Mouse (Mus musculus) heart, adult 8-10 months (tissue): Measurements from ENCODE around the gene Col5a1. TPM values are rescaled to one million over a fixed set of nuclear protein-coding genes. Genes with fewer than 3 reads are reported as not detected.

Experiments used
- DNase-seq: peaks from one replicate; pipeline ENCODE4 v3.0.0; 2022; ENCODE audit warnings: low spot score
- total RNA-seq, 4 experiments: library from RNA; stranded (reverse); gene quantifications; 2 replicates each; pipeline ENCODE4 v1.2.4; 2022

Gene Col5a1
- total RNA-seq, 4 experiments from 2014 or later, result 10.8 to 17.6 (median 15.1) TPM

DNA sequence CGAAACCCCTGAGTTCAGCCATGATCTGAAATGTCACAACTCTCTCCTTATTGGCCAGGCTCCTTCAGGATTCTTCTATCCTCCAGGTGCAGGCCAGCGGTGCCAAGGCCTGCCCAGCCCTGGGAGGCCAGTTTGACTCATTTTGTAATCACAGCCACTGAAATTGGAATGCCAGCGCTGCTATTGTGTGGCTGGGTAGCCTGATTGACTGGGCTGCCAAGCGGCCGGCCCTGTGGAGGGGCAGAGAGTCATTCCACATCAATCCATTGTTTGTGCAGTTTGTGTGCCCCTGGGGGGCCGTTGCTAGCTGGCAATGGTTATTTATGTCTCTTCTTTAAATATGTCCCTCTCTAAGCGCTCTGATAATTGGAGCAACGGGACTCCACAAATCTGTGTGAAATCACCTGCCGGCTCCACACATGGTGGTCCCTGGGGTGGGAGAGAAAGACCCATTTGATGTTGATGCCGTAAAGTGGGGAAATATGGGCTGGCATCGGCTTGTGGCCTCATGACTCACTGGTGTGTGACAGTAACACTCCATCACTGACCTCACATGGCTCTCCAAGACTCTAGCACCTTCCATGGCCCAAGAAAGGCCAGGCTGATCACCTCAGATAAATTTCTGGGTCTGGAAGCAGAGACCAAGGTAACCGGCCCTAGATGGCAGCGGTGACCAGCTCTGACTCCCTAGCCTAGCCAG lies 147.9 kb downstream of the Col5a1 start:
- no peak for DNase-seq

DNA sequence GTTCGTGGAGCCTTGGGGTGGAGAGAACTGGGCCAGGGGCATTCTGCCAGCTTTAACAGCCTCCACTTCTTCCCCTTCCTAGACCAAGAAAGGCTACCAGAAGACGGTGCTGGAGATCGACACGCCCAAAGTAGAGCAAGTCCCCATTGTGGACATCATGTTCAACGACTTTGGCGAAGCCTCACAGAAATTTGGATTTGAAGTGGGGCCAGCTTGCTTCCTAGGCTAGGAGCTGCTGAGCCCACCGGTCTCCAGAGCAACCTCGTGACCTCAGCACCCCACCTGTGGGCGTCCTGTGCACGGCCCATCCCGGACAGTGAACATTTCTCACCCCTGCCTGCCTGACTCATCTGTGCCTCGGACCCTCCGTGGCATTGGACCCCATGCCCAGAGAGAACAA lies 150.6 kb downstream of the Col5a1 start:
- no peak for DNase-seq

DNA sequence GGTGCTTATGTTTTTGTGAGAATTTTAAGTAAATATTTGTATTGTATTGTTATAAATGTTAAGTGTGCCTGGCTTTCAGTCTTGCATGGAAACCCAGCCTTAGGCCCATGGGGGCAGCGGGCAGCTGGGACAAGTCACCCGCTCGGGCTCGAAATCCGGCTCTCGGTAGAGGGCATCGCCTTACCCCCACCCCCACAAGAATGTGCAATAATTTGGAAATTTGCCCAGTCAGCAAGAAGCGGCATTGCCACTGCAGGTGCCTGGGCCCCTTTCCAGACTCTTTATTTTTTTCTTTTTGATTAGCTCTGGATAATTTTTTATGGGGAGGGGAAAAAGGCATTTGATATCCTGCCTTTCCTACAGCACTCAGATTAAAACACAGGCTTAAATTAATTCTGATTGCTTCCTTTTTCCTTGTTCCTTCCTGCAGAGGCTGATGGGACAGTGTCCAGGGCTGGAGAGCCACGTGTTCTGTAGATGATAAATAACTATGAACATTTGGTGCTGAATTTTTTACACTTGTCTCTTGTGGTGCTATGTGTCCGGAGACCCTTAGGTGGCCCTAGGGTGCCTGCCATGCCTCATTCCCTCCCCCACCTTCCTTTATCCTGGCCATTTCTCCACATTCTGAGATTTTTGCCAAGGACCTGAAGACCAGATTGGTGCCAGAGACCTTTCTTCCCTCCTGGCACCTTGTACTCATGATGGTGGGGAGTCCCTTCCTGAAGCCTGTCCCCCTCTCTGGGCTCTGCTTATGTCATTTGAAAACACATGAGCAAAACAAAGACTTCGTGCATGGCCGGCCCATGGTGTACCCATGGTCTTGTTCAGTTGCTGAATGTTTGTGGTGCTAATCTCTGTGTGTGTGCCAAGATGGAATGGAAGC lies 151.5 kb downstream of the Col5a1 start:
- DNase-seq, result no peak

DNA sequence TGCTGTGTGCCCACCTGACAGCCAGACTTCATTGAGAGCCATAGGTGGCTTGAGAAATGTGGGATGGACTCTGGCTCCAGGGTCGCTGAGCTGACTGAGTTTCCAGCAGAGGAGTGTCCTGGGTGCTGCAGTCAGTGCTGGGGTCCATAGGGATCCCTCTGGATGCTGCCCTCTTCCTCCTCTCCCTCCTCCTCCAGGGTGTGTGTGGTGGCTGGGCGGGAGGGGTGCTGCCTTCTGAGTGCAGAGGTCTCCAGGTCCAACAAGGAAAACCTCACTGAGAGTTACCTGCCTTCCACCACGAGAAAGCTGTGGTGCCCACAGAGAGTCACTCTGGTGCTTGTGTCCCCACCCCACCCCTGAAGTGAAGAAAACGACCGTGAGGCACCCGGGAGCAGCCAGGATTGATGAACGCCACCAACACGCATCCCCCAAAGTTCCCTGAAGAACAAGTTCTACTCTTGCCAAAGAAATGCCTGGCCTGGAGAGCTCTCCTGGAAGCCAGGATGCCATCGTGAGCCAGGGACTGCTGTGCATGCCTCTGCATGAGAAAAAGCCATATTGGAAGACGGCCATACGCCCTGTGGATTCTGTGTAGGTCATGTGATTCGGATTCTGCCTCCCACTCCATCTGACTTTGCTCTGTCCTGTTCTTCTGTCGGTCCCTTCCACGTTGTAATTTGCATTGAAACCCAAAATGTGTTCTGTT lies 152.3 kb downstream of the Col5a1 start:
- DNase-seq, result peak; percentile 40

DNA sequence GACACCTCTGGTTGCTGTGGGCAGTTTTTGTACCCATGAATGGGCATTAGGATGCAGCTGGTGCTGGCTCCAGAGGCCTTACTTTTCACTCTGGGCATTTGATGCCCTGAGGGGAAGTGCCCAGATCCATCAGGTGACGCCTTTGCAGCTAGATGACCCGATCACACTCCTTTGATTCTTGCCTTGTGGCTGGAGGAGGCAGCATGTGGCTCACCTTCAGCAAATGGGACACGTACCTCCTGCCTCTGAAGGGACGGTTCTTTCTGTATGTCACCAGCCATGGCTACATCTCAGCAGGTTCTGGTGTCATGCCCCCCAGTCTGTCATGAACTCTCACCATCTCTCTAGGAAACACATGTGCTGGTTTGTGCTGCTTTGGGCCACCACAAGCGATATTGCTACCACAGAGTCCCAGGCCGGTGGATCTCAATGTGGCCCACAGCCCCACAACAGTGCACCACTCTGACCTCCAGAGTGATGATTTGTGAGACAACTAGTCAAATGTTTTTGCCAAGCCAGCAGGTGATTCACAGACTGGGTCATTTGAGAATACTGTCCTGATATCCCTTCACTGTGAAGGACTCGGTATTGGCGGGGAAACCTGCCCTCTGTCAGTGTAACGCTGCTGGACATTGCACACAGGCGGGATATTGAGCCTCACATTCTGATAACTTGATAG lies 153.6 kb downstream of the Col5a1 start:
- no peak for DNase-seq

DNA sequence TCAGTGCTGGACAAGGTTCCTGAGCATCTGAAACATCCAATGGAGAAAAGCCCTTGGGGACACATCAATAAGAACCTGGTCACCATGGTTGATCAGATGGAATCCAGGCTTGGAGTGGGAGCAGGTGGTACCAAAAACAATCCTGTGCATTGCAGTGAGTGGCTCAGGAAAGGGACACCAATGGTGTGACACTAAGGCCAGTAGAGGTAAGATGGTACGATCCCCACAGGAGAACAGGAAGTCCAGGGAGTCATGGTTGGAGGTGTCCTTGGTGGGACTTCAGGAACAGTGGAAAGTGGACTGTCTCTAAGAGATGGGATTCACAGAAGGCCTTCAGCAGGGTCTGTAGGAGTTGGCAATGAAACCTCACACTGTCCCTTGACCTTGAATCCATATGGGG lies 154.2 kb downstream of the Col5a1 start:
- DNase-seq, result no peak

DNA sequence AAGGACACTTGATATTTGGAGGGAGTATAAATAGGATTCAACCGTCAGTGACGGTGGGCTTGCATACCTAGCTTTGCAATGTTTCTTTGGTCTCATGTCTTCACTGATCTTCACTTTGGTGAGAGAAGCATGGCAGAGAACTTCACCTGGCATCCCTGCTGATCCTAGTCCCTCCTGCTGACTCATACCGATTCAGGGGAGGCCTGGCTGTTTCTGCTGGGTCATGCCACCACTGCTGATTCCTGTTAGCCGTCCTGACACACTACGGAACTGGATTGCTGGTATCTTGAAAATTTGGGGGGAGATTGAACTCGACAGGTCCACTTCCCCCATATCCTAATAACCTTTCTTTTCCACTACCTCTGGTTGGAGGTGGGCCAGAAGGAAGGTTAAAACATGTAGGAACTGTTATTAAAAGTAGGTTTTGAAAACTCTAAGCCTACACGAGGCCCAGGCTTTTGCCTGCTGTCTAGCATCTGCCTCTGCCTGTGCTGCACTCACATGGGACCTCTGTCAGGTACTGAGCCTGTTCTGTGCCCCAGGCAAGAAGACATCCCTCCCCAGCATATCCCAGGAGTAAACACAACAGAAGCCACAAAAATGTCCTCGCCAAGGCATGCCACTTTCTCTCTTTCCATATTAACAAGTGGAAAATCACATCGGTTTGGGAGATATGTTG lies 158.8 kb downstream of the Col5a1 start:
- no peak for DNase-seq

DNA sequence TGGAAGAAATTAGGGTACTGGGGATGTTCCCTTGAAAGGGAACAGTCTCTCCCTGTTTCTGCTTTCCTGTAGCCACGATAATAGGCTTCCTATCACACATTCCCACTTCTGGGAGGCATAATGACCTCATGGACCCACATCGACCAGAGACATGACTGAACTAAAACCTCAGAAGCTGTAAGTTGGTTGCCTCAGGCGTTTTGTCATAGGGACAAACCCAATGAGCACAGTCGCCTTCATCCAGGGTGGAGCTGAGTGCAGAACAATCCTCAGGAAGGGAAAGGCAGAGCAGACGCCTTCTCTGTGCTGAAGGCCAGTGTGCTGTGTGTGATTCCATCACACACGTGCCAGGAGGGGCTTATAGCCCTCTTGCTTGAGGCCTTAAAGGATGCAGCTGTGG lies 160.1 kb downstream of the Col5a1 start:
- no peak for DNase-seq

DNA sequence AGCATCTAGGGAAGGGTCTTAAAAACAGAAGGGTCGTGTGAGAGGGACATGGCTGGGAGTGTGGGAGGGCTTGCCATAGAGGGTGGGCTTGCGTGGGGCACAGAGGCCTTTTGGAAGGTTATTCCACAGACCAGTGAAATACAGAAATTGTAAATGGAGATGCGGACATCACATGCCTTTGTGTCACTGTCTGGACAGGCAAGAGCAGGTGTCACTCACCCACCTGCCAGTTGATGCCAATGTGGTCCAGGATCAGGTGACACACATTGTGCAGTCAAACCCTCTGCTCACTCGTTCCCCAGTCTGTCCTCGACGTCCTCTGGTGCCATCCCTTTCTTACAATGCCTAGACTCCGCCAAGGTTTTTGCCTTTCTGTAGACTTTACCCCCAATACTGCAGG lies 160.9 kb downstream of the Col5a1 start:
- no peak for DNase-seq

DNA sequence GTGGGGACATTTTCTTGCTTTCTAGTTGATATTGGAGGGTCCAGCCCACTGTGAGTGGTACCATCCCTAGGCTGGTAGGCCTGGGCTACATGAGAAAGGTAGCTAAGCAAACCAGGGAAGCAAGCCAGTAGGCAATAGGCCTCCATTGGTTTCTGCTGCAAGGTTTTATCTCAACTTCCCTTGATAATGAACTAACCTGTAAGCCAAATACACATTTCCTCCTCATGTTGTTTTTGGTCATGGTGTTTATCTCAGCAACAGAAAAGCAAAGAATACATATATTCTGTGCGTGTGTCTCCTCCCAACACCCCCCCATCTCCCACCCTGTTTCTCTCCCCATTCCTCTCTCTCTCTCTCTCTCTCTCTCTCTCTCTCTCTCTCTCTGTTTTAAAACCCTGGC lies 173.7 kb downstream of the Col5a1 start:
- DNase-seq, result no peak

DNA sequence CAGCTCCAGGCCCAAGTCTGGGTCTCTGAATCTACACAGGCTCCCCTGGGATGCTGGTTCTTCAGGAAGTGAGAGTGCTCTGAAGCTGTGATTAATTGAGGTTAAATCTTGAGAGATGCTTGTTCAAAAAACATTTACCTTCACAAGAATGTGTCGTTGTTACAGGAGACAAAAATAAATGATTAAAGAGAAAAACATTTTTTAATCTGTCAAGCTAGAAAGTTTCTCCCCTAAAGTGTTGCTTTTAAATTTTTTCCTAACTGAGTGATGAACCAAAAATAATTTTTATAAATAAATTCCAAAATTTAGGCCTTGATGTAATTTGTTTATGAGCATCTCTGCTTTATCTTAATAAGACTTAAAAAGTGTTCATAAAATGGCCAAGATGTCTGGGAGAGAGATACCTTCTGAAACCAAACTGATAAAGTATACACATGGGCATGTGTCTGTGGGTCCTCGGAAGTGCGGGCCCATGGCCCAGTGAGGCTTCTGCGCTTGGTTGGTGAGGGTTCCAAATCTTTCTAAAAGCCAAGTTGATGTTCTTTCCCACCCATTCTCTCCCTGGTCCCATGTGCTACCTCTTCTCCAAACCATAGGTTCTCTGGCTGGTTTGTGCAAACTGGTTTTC lies 177.6 kb downstream of the Col5a1 start:
- DNase-seq, result no peak

DNA sequence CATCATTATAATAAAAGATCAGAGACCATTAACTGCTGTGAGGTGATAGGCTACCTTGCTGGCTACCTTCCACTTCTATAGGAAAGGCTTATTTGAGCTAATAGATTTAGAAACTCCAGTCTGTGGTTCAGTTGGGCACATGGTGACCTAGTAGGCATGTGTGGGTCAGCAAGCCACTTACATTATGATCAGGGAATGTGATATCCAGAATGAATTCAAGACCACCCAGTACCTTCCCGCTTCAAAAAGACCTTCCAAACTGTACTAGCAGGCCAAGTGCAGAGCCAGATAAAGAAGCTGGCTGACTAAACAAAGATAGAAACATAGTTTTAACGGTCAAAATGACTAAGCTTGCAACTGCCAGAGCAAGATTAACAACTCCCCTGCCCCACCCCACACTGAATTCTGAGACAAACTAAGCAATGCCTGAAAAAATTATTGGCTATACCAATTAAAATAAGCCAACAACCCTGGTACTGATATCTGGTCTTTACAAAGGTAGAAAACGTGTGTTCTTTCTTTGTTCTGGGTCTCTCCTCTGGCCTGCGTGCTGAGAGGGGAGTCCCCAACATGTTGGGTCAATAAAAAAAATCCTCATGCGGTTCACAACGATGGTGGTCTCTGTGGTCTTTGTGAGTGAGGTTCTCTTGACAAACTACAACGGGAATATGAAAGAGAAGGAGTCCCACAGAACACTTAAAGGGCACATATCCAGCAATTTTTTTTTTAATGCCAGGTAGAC lies 178.3 kb downstream of the Col5a1 start:
- no peak for DNase-seq

DNA sequence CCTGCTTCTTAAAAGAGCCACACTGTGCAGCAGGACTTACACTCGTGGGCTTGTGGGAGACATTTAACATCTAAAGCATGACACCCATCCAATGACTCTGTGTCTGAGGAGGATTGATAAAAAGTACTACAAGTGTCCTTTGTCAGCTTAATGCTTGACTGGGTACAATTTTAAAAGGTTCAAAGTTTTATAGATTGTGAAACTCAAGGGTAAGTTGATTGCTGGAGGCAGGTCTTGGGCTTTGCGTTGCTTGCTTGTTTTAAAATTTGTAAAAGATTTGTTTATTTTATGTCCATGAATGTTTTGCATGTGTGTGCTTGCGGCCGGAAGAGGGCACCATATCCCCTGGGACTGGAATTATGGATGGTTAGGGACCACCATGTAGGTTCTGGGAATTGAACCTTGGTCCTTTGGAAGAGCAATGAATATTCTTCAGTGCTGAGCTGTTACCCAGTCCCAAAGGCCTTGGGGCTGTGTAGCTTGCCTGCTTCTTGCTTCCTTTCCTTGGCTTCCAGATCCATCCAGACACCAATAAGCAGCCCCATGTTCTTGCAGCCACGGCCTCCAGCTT lies 178.9 kb downstream of the Col5a1 start:
- DNase-seq, result no peak

DNA sequence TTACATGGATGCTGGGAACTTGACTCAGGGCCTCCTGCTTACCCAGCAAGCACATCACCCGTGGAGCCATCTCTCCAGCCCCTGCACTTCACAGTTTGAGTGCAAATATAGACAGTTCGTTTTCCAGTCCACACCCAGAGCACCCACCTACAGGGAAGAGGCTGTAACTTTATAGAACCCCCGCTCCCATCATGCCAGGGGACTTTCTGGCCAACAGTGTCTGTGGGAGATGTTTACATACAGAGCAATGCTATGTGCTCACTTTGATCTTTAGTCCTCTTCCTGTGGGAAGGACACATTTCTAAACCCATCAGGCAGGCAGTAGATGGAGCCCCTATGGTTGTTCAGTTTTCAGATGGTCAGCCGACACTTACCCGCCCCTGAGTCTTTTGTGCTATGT lies 180.5 kb downstream of the Col5a1 start:
- no peak for DNase-seq

DNA sequence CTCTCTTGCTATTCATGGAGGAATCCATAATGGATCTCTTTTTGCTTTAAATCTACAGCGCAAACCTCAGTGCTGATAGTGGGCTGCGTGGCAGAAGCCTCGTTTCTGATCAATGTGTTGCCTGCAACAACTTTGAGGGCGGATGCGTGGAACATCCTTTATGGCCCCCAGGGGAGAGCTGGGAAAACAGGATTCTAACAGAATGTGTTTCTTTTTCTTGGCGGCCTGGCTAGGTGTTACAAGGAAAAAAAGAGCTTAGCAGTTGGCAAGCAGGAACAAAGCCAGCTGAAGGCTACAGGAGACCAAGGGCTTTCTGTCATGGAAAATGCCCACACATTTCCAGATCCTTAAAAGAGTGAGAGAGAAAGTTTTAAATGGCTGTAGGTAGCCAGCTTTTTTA lies 180.9 kb downstream of the Col5a1 start:
- no peak for DNase-seq

DNA sequence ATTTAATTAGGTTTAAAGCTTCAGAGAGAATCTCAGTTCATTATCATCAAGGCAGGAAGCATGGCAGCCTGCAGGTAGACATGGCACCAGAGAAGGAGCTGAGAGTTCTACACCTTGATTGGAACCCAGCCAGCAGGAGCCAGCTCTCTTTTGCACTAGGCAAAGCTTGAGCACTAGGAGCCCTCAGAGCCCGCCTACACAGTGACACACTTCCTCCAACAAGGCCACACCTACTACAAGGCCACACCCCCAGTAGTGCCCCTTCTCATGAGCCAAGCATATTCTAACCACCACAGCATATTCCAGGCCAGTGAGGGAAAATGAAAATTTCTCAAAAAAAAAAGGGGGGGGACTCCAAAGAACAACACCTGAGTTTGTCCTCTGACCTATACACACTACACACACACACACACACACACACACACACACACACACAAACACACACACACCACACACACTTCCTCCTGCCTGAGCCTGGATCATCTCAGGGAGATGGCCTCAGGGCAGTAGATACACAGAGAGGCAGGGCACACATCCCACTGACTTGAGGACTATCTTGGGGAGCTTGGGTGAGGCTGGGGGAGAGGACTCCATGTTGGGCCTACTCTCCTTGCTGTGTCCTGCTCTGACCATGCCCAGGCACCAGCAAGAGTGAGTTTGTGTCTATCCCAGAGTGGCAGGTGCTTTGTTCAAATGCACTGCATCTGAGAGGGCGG lies 181.8 kb downstream of the Col5a1 start:
- DNase-seq, result no peak

DNA sequence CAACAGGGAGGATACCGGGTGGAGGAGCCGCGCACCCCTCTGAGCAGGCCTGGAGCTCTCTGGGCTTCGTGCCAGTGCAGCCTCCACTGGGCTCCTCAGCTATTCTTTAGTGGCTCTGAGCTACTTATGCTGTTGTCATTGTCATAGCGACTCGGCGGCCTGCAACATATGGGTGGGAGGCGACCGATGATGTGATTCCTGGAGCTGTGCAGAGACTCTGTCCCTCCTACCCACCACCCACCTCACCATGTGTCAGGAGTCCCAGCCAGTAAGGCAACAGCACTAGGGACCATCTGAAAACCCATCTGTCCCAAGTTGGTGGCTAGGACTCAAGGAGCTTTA lies 182.3 kb downstream of the Col5a1 start:
- DNase-seq, result no peak

DNA sequence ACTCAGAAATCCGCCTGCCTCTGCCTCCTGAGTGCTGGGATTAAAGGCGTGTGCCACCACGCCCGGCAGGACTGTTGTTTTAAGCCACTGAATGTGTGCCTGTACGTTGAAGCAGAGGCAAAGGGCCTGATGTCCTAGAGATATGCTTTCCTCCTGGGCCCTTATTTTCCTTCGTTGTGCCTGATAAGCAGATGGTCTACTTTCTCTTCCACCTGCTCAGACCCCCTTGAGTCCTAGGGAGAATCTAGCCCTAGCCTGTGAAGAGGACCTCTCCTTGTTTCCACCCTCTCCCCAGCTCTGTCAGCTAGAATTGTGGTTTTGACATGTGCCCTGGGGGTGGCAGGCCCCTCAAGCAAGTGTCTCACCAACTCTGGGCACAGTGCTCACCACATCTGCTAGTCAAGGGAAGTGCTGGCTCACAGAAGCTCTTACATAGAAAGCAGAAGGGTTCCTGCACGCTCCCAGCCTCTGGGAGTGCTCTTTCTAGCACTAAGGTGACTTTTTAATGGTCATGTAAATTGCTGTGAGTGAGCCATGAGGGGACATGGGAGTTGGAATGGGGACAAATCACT lies 189.5 kb downstream of the Col5a1 start:
- DNase-seq, result no peak

DNA sequence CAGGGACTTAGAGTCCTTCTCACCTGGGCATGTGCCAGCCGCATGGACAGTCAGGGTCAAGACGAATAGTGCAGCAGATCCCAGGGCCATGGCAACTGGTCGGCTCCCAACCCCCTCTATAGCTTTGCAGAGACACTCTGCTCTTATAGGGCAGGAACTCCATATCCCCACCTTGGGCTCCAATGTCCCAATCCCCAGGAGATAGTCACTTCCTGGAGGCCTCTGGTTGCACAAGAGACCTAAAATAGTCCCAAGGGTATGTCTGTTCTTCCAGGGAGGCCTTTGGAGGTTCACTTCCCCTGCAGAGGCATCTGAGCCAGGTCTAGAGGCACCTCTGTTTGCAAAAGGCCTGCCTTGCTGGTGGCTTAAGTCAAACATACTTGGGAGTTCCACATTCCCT lies 198.5 kb downstream of the Col5a1 start, which contains the start of gene Fcnb:
TSS of gene Fcnb (minus strand) at position 118 of the 400 bp plus-strand sequence.
- no peak for DNase-seq
